Mouse (Mus musculus) heart, embryonic 14.5 days (tissue): ENCODE measurements around the gene Mon1a. TPM values are rescaled to one million over a fixed set of nuclear protein-coding genes. Genes with fewer than 3 reads are reported as not detected.

ENCODE experiments used
- ATAC-seq: fragments of 200-750 bp; cut with Nextera tagmentation; 2 replicates; pipeline ENCODE4 v1.8.0; 2017; ENCODE audit warnings: low read depth, moderate TSS enrichment; ENCODE audit not compliant: insufficient number of reproducible peaks, insufficient read depth, low FRiP score
- H3K27ac ChIP-seq, 2 experiments: fragments of 200-500 bp in 1 of 2; fragments of 300-500 bp in 1 of 2; sonication (generic) in 1 of 2; replicated peaks in 1 of 2; 2 replicates each; pipeline ENCODE4 v1.5.1; 2012 to 2014; ENCODE audit warnings: low read depth in 2 of 2, low read length in 2 of 2, control low read depth in 1 of 2, mild to moderate bottlenecking in 1 of 2, mixed read lengths in 1 of 2; ENCODE audit not compliant: control insufficient read depth in 1 of 2, insufficient read depth in 1 of 2
- H3K27me3 ChIP-seq: fragments of 300-500 bp; sonication (generic); 2 replicates; pipeline ENCODE4 v1.6.1; 2014; ENCODE audit warnings: mild to moderate bottlenecking, low read length, control low read depth; ENCODE audit not compliant: control insufficient read depth, insufficient read depth
- H3K36me3 ChIP-seq: fragments of 300-500 bp; sonication (generic); 2 replicates; pipeline ENCODE4 v1.6.1; 2014; ENCODE audit warnings: mild to moderate bottlenecking, control low read depth, low read length, mixed read lengths; ENCODE audit not compliant: control insufficient read depth, insufficient read depth
- H3K4me1 ChIP-seq, 2 experiments: fragments of 200-500 bp in 1 of 2; fragments of 300-500 bp in 1 of 2; sonication (generic) in 1 of 2; 2 replicates each; pipeline ENCODE4 v1.6.1; 2012 to 2014; ENCODE audit warnings: low read length in 2 of 2, control low read depth in 1 of 2, mixed read lengths in 1 of 2; ENCODE audit not compliant: control insufficient read depth in 2 of 2, insufficient read depth in 2 of 2
- H3K4me2 ChIP-seq: fragments of 300-500 bp; sonication (generic); 2 replicates; pipeline ENCODE4 v1.6.1; 2014; ENCODE audit warnings: mild to moderate bottlenecking, low read length
- H3K4me3 ChIP-seq, 2 experiments: fragments of 200-500 bp in 1 of 2; fragments of 300-500 bp in 1 of 2; sonication (generic) in 1 of 2; 2 replicates each; pipeline ENCODE4 v1.5.1; 2012 to 2014; ENCODE audit warnings: low read length in 2 of 2, mild to moderate bottlenecking in 2 of 2, control low read depth in 1 of 2, low read depth in 1 of 2, moderate library complexity in 1 of 2; ENCODE audit not compliant: control insufficient read depth in 1 of 2, insufficient read depth in 1 of 2
- H3K9ac ChIP-seq: fragments of 300-500 bp; sonication (generic); 2 replicates; pipeline ENCODE4 v1.6.1; 2014; ENCODE audit warnings: mild to moderate bottlenecking, low read length
- H3K9me3 ChIP-seq: fragments of 300-500 bp; sonication (generic); 2 replicates; pipeline ENCODE4 v1.6.1; 2016; ENCODE audit warnings: low read length, control low read depth; ENCODE audit not compliant: control insufficient read depth
- WGBS: fragments of 180-500 bp; shearing (Covaris S2); extraction: QIAGEN DNeasy Blood & Tissue Kit; methylation state at CpG from one replicate; pipeline ENCODE4 v1.1.7; 2014; 5-methylcytosine and 5-hydroxymethylcytosine counted together
- polyA plus RNA-seq: library from polyadenylated mRNA; unstranded; fragments of >200 nt; fragmentation: Nextera tagmentation; extraction: Ambion mirVana; gene quantifications from 2 replicates; pipeline ENCODE4 v1.2.1, GENCODE M21; 2014

Gene Mon1a
- polyA plus RNA-seq, 1 experiment from 2014 or later: 9.4 TPM

DNA sequence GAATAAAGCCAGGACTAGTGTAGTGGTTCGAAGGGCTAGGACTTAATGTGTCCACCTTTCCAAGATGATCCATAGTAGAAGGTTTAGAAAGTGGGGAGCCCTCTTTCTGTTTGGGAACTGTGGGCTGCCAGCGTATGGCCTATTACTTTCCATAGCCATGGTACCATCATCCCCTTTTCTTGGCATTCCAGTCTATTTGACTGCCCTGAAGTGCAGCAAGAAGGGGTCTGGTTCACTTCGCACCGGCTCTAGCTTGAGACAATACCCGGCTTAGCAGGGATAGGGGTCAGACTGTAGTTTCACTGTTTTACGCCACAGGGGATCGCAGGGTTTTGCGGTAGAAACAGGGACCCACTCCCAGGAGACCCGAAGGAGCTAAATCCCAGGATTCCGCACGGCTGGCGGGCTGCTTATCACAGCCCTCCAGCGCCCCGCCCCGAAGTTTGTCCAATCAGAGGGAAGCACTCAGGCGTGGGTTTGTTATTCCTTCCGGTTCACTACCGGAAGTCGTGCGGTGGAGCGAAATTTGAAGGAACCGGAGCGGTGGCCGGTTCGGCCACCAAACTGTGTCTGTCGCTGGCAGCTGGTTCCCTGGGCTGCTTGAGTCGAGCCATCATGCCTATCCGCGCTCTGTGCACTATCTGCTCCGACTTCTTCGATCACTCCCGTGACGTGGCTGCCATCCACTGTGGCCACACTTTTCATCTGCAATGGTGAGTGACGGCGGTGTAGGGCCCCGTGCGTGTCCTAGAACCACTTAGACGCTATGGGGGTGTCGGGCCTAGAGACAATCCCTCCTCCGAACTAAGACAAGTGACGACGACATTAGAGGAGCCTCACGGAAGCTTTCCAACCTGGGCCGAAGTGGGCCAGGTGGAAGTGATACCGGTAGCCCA lies 62.8 kb downstream of the Mon1a start:
- Histone ChIP-seq H3K27me3 (no peaks in the 10 kb centered on the region), H3K9me3 (no peaks in the 10 kb centered on the region), H3K4me3 (peak overlapping the region; percentile 69 to 97), H3K4me2 (peak overlapping the region; percentile 75), H3K4me1 (peaks cover 3 to 8% of the 10 kb centered on the region in 2 experiments; a peak in 2 of 4 replicates), H3K9ac (peak overlapping the region; percentile 76), H3K27ac (peak overlapping the region; percentile 61 to 88; a peak in 3 of 4 replicates), H3K36me3 (no peaks in the 10 kb centered on the region)
- ATAC-seq: peak; percentile 79; the same call in 1 of the 2 replicates
- WGBS: 14% methylated on average over 45 of the region's 45 CpGs

Other genes with a start within 250 kb of the Mon1a start
- gene Slc38a3, start 218.6 kb upstream of the Mon1a start, polyA plus RNA-seq: 2.7 TPM in 2 replicates
- 0.63 and 1.7 TPM in 2 replicates for gene Gnat1, start 208.4 kb upstream of the Mon1a start, polyA plus RNA-seq
- 4.6 and 6.2 TPM in 2 replicates for gene Sema3f, start 177.7 kb upstream of the Mon1a start, polyA plus RNA-seq
- 116 and 118 TPM in 2 replicates for gene Rbm5, start 117.2 kb upstream of the Mon1a start, polyA plus RNA-seq
- 41.5 and 42.8 TPM in 2 replicates for gene Rbm6, start 14.9 kb upstream of the Mon1a start, polyA plus RNA-seq
- 1.00 and 1.5 TPM in 2 replicates for gene Mst1r, start 18.7 kb downstream of the Mon1a start, polyA plus RNA-seq
- not detected in 2 replicates for gene Actl11, start 40.3 kb downstream of the Mon1a start, polyA plus RNA-seq
- 0.07 and 0.13 TPM in 2 replicates for gene Camkv, start 47.5 kb downstream of the Mon1a start, polyA plus RNA-seq
- 8.6 and 10.2 TPM in 2 replicates for gene Traip, start 62.0 kb downstream of the Mon1a start, polyA plus RNA-seq
- gene Uba7, start 87.4 kb downstream of the Mon1a start, polyA plus RNA-seq: 33.1 and 34.2 TPM in 2 replicates
- gene Gm20661, start 94.9 kb downstream of the Mon1a start, polyA plus RNA-seq: 2.1 and 3.8 TPM in 2 replicates
- 46.0 and 49.2 TPM in 2 replicates for gene Inka1, start 97.7 kb downstream of the Mon1a start, polyA plus RNA-seq
- gene Cdhr4, start 104.3 kb downstream of the Mon1a start, polyA plus RNA-seq: 4.8 and 8.4 TPM in 2 replicates
- 0.55 and 0.71 TPM in 2 replicates for gene Gm20662, start 108.2 kb downstream of the Mon1a start, polyA plus RNA-seq
- gene Ip6k1, start 114.3 kb downstream of the Mon1a start, polyA plus RNA-seq: 21.9 and 22.5 TPM in 2 replicates
- 17.4 and 18.8 TPM in 2 replicates for gene Gmppb, start 161.1 kb downstream of the Mon1a start, polyA plus RNA-seq
- gene Amigo3, start 165.0 kb downstream of the Mon1a start, polyA plus RNA-seq: 2.0 and 2.1 TPM in 2 replicates
- not detected in 2 replicates for gene Mst1, start 192.3 kb downstream of the Mon1a start, polyA plus RNA-seq
- gene Rnf123, start 195.2 kb downstream of the Mon1a start, polyA plus RNA-seq: 37.2 and 37.9 TPM in 2 replicates
- 48.7 and 50.8 TPM in 2 replicates for gene Apeh, start 206.5 kb downstream of the Mon1a start, polyA plus RNA-seq